Mouse (Mus musculus) MN1 (cell line): ENCODE results near the gene Tbxas1.

Experiments used
- DNase-seq: peaks from one replicate; pipeline ENCODE4 v3.0.0-alpha.2; 2016; ENCODE audit warnings: low spot score

Gene Tbxas1

GRCm38 (mm10) chr6:39124719-39125118 lies 249.5 kb downstream of the Tbxas1 start:
- DNase-seq, result no peak

- no peak for DNase-seq
Observed at GRCm38 (mm10) chr6:39131480-39131879, 256.3 kb downstream of the Tbxas1 start.

- no peak for DNase-seq
Observed at GRCm38 (mm10) chr6:39132556-39132955, 257.4 kb downstream of the Tbxas1 start.
